Mouse (Mus musculus) cerebellum, adult 2 months (tissue): ENCODE results near the gene Ifnz. TPM values are rescaled to one million over a fixed set of nuclear protein-coding genes. Genes with fewer than 3 reads are reported as not detected.
"Not testable (repeated sequence)": the region's sequence is repeated elsewhere in the genome, so short reads cannot be mapped to it uniquely, and the experiment has no call there.

Experiments
- DNase-seq, 2 experiments: peaks; one replicate each; pipeline ENCODE4 v3.0.0; 2021
- H3K27ac ChIP-seq: fragments of 200-500 bp; 2 replicates; pipeline ENCODE4 v1.5.1; 2012; ENCODE audit warnings: low read length, control low read depth, inconsistent platforms; ENCODE audit not compliant: insufficient read depth
- H3K27me3 ChIP-seq: fragments of 200-500 bp; 2 replicates; pipeline ENCODE4 v1.6.1; 2012; ENCODE audit warnings: inconsistent platforms, mild to moderate bottlenecking, low read length, moderate library complexity; ENCODE audit not compliant: control insufficient read depth, insufficient read depth
- H3K4me1 ChIP-seq: fragments of 200-500 bp; 2 replicates; pipeline ENCODE4 v1.6.1; 2011; ENCODE audit warnings: low read length; ENCODE audit not compliant: control insufficient read depth, insufficient read depth
- H3K4me3 ChIP-seq: fragments of 200-500 bp; replicated peaks from 2 replicates; pipeline ENCODE3; 2011; ENCODE audit warnings: mild to moderate bottlenecking, low read depth, low read length, control low read depth; ENCODE audit not compliant: insufficient read depth
- CTCF ChIP-seq: fragments of 200-500 bp; IDR thresholded peaks from 2 replicates; pipeline ENCODE4 v1.5.1; 2011; ENCODE audit warnings: low read depth, mild to moderate bottlenecking, control low read depth, low read length, moderate library complexity, borderline replicate concordance; ENCODE audit not compliant: insufficient read depth
- WGBS: fragments of 180-500 bp; shearing (Covaris S2); methylation state at CpG from one replicate; pipeline ENCODE4 v1.1.7; 2018; 5-methylcytosine and 5-hydroxymethylcytosine counted together
- polyA plus RNA-seq: library from polyadenylated mRNA; depleted of rRNA; stranded (reverse); fragments of >200 nt; gene quantifications from 2 replicates; pipeline ENCODE4 v1.2.3, GENCODE M21; 2012

Ifnz gene
- polyA plus RNA-seq, 1 experiment = not detected

DNA sequence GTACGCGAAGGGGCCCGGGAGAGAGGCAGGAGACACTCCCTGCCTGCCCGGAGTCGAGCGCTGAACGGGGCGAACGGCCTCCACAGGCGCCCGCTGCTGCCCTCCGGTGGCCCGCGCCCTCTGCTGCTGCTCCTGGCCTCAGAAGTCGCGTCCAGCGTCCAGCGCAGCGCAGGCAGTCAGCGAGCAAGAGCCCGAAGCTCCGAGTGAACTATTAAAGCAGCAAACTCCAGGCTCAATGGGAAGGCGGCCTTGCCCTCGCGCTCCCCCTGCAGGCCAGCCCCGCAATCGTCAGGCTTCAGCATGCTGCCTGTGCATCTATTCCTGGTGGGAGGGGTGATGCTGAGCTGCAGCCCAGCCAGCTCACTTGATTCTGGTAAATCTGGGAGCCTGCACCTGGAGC, 3.5 kb downstream of the Ifnz start, which contains the start of gene Gm13276:
Gm13276 (plus strand) TSS at position 301 of the 400 bp plus-strand sequence.
- not testable (repeated sequence) for H3K27ac ChIP-seq, H3K4me1 ChIP-seq, H3K4me3 ChIP-seq, H3K27me3 ChIP-seq, DNase-seq
- no CpG with 5 or more reads among the region's 27 CpGs for WGBS

DNA sequence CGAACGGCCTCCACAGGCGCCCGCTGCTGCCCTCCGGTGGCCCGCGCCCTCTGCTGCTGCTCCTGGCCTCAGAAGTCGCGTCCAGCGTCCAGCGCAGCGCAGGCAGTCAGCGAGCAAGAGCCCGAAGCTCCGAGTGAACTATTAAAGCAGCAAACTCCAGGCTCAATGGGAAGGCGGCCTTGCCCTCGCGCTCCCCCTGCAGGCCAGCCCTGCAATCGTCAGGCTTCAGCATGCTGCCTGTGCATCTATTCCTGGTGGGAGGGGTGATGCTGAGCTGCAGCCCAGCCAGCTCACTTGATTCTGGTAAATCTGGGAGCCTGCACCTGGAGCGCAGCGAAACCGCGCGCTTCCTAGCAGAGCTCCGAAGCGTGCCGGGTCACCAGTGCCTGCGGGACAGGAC, 6.5 kb downstream of the Ifnz start, which contains the start of gene Gm13277:
Gm13277 (plus strand) TSS at position 231 of the 400 bp plus-strand sequence.
- peak; percentile 80 for DNase-seq
- not testable (repeated sequence) for H3K4me1 ChIP-seq, H3K27ac ChIP-seq, H3K27me3 ChIP-seq, H3K4me3 ChIP-seq
- WGBS = 0% methylated on average over 3 of the region's 28 CpGs
- peak; percentile 45 for TF ChIP-seq CTCF

DNA sequence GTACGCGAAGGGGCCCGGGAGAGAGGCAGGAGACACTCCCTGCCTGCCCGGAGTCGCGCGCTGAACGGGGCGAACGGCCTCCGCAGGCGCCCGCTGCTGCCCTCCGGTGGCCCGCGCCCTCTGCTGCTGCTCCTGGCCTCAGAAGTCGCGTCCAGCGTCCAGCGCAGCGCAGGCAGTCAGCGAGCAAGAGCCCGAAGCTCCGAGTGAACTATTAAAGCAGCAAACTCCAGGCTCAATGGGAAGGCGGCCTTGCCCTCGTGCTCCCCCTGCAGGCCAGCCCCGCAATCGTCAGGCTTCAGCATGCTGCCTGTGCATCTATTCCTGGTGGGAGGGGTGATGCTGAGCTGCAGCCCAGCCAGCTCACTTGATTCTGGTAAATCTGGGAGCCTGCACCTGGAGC, 9.3 kb downstream of the Ifnz start, which contains the start of gene Gm13278:
Gm13278 (plus strand) TSS at position 301 of the 400 bp plus-strand sequence.
- H3K4me1 ChIP-seq, H3K4me3 ChIP-seq, DNase-seq, H3K27me3 ChIP-seq, H3K27ac ChIP-seq: not testable (repeated sequence)
- WGBS = no CpG with 5 or more reads among the region's 28 CpGs

- TF ChIP-seq CTCF = peak; percentile 9; the same call in 1 of the 2 replicates
- DNase-seq = peak; percentile 61 to 81
- WGBS = under 1% methylated on average over 15 of the region's 52 CpGs
- not testable (repeated sequence) for H3K4me1 ChIP-seq, H3K4me3 ChIP-seq, H3K27ac ChIP-seq, H3K27me3 ChIP-seq
These were observed 12.2 kb downstream of the Ifnz start, which contains the start of gene Gm13275 for GRCm38 (mm10) chr4:88793936-88794675. Gene Gm13275, plus strand, starts transcription at chr4:88794487.

DNA sequence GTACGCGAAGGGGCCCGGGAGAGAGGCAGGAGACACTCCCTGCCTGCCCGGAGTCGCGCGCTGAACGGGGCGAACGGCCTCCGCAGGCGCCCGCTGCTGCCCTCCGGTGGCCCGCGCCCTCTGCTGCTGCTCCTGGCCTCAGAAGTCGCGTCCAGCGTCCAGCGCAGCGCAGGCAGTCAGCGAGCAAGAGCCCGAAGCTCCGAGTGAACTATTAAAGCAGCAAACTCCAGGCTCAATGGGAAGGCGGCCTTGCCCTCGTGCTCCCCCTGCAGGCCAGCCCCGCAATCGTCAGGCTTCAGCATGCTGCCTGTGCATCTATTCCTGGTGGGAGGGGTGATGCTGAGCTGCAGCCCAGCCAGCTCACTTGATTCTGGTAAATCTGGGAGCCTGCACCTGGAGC, 15.2 kb downstream of the Ifnz start, which contains the start of gene Gm13279:
Gm13279 (plus strand) TSS at position 301 of the 400 bp plus-strand sequence.
- WGBS = no CpG with 5 or more reads among the region's 28 CpGs
- DNase-seq, H3K4me1 ChIP-seq: not testable (repeated sequence)

DNA sequence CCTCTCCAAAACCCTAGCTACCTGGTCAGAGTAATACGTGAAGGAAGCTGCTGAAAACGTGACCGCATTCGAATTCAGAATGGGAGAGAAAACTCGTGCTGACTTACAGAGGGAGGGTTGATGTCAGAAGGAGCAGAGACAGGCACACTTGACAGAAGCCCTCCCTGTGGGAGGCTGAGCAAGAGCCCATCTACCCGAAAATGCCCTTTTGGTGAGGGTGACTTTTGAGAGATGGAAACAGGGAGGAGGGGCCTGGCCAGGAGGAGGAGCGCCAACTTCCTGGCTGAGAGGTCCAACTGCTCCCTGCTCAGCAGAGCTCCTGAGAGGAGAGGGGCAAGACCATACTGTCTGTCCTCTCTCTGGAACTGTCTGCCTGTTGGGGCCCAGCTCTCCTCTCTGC, 17.4 kb downstream of the Ifnz start, which contains the start of gene Gm13285:
Gm13285 (plus strand) TSS at position 301 of the 400 bp plus-strand sequence.
- H3K27me3 ChIP-seq, DNase-seq, H3K4me1 ChIP-seq, H3K27ac ChIP-seq, H3K4me3 ChIP-seq: not testable (repeated sequence)
- 12% methylated on average over 6 of the region's 7 CpGs for WGBS

More for the DNA sequence above, 15.2 kb downstream of the Ifnz start, which contains the start of gene Gm13279:
- H3K4me3 ChIP-seq, H3K27me3 ChIP-seq, H3K27ac ChIP-seq: not testable (repeated sequence)

- whole genome bisulfite sequencing = no CpG with 5 or more reads among the region's 29 CpGs
- DNase-seq, H3K4me3 ChIP-seq, H3K27ac ChIP-seq, H3K4me1 ChIP-seq, H3K27me3 ChIP-seq: not testable (repeated sequence)
These were observed 21.0 kb downstream of the Ifnz start, which contains the start of gene Gm13287 for GRCm38 (mm10) chr4:88802954-88803353. Gene Gm13287, plus strand, starts transcription at chr4:88803254.

DNA sequence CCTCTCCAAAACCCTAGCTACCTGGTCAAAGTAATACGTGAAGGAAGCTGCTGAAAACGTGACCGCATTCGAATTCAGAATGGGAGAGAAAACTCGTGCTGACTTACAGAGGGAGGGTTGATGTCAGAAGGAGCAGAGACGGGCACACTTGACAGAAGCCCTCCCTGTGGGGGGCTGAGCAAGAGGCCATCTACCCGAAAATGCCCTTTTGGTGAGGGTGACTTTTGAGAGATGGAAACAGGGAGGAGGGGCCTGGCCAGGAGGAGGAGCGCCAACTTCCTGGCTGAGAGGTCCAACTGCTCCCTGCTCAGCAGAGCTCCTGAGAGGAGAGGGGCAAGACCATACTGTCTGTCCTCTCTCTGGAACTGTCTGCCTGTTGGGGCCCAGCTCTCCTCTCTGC, 23.3 kb downstream of the Ifnz start, which contains the start of gene Gm13288:
Gm13288 (plus strand) TSS at position 301 of the 400 bp plus-strand sequence.
- H3K27ac ChIP-seq, H3K4me1 ChIP-seq, DNase-seq, H3K4me3 ChIP-seq, H3K27me3 ChIP-seq: not testable (repeated sequence)
- WGBS = no CpG with 5 or more reads among the region's 8 CpGs

DNA sequence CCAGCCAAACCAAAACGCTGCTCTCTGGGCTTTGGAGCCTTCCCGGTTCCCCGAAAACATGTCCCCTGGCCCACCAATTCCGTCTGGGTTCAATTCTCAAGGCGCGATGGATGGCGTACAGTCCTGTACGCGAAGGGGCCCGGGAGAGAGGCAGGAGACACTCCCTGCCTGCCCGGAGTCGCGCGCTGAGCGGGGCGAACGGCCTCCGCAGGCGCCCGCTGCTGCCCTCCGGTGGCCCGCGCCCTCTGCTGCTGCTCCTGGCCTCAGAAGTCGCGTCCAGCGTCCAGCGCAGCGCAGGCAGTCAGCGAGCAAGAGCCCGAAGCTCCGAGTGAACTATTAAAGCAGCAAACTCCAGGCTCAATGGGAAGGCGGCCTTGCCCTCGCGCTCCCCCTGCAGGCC, 23.8 kb downstream of the Ifnz start:
- not testable (repeated sequence) for H3K4me1 ChIP-seq, H3K4me3 ChIP-seq, H3K27ac ChIP-seq, H3K27me3 ChIP-seq
- under 1% methylated on average over 23 of the region's 34 CpGs for WGBS
- DNase-seq = peak; percentile 29 to 33
